Mouse (Mus musculus) heart, adult 10 weeks (tissue): ENCODE results near the gene Cntfr. TPM values are rescaled to one million over a fixed set of nuclear protein-coding genes. Genes with fewer than 3 reads are reported as not detected.

Experiments used
- polyA plus RNA-seq: library from polyadenylated mRNA; stranded (reverse); fragments of 350-450 nt; fragmentation: Illumina TruSeq; extraction: RNeasy Lipid Tissue Mini Kit (QIAGEN cat#74804); gene quantifications from one replicate; pipeline ENCODE4 v1.2.3, GENCODE M21; 2014; ENCODE audit warnings: low read depth, low replicate concordance

Gene Cntfr
- 6.3 TPM for polyA plus RNA-seq

DNA sequence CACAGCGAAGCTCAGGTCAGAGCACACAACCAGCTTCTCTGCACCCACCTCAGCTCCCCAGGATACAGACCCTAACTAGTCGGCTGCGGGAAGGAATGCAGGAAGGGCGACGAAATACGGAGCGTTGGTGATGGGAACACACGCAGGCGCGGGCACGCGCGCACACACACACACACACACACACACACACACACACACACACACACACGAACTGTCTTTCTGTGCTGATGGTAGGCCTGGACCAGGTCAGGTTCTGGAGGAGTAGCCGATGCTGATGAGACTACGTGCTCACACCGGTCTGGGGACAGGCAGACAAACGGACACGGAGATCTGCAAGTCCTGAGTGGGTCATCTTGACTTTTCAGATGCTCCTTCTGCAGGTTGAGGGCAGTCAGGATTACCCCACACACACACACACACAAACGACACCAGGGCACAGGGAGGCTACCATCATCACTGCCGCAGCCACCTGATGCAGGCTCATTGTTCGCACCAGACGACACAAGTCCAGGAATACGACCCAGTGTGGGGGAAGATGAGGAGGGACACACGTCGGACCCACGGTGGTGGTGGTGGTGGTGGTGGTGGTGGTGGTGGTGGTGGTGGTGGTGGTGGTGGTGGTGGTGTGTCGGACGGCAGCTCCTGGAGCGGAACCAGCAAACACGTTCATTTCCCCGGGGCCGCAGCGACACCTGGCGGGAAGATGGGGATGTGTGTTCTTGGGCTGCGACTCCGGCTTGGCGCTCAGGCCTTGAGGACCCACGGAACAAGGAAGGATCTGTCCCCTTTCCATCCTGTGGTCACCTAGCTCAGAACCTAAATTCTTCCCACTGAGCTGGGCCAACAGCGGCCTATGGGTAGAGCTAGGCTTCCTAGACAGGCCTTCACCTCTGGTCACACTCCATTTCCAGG, at the start of gene Cntfr:
TSS of gene Cntfr (minus strand) at position 160 of the 912 bp plus-strand sequence.

DNA sequence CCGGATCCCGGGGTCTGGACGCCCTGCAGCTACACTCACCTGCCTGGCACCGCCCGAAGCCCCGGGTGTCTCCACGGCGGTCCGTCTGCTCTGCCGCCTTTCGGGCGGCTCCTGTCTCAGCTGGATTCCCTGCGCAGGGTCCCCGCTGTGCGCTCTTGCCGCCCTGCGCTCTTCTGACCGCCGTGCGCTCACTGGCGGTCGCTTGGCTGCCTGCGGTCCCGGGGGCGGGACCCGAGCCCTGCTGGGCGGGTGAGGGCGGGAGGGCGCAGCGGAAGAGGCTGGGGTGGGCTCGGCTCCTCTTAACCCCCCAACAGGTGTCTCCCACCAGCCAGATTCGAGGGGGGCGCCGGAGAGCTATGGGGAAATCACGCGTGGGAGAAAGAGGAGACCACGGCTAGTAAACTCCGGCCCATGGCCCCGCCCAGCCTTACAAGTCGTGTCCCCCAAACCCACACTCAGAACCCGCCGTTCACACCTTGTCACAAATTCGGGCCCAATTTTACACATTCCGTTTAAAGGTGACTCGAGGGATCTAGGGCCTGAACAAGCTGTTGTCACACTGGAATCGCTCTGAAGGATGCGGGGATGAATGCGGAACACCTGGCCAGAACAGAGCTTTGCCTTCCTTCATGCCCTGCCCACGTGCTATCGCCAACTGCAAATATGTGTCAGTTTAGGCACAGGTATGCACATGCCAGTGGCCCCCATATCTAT, 34.3 kb upstream of the Cntfr start, which contains the start of gene Arid3c:
TSS of gene Arid3c (minus strand) at position 91 of the 714 bp plus-strand sequence.

DNA sequence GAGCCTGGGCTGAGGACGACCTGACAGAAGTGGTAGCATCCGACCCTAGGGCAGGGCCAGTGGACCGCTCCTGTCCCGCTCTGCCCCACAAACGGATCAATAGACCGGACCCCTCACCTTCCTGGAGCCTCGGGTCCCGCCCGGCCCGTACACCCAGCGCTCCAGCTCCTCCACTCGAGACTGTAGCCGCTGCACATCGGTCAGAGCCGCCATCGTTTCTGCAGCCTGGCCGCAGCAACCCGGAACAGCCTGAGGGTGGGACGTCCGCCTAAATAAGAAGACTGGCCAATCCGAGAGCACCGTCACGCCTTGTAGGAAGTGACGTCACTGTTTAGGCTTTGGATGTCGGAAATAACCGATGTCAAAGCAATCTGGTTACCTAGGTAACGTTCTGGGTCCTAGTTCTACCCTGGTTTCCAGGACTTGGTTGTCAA, 26.0 kb upstream of the Cntfr start, which contains the start of gene Dctn3:
TSS of gene Dctn3 (minus strand) at position 253 of the 434 bp plus-strand sequence.

DNA sequence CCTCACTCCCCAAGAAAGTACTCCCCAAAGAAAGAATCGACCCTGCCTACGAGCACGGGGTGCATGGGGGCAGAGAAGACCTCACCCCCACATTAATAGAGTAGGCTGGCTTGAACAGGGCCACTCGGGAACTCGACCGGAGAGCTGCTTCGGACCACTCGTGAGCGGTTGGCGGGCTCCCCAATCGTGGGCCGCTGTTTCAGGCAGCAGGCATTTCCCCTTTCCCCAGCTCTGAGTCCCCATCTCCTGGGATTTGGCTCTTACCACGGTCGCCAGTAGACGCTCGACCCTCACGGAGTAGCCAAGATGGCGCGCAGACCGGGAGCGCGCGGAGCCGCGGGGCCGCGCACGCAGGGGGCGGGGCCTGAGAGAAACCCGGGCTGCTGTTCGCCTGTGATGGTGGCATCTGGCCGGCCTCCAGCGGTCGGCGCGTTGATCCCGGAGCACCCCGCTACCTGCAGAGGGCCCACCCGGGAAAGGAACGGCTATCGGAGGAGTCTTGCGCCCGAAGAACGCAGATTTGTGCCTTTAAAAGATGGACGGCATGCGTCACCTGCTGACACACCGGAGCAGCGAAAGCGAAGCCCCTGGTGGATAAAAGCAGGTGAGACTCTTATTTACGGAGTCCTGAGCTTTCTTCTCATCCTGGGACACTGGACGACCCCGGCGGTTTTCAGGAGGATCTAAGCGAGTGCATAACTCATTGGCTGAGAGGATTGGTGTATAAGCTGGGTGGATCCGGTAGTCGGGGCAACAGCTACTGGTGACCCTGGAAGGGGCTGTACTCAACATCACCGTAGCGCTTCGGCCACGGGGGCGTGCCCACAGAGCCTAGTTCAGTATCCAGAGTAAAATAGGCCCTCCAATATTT, 16.5 kb upstream of the Cntfr start, which contains the start of gene Rpp25l:
TSS of gene Rpp25l (minus strand) at position 338 of the 871 bp plus-strand sequence.

DNA sequence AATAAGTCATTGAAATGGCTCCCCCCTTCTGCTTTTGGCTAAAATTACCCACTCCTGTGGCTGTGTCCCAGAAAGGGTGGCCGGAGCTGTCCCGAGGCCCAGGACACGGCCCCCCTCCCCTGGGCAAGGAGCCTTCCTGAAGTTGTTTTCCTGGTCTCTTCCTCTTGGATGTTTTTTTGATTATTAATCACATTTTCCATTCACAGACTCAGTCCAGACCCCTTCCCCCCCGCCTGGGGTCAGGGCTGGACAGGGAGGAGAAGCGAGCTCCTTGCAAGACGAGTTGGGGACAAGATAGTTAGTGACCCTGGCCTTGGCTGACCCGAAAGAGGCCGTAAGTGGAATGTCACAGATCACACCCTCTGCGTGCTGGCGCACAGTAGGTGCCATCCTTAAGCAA, 2.9 kb upstream of the Cntfr start, which contains the start of gene Il11ra1:
TSS of gene Il11ra1 (plus strand) at position 207 of the 400 bp plus-strand sequence.

DNA sequence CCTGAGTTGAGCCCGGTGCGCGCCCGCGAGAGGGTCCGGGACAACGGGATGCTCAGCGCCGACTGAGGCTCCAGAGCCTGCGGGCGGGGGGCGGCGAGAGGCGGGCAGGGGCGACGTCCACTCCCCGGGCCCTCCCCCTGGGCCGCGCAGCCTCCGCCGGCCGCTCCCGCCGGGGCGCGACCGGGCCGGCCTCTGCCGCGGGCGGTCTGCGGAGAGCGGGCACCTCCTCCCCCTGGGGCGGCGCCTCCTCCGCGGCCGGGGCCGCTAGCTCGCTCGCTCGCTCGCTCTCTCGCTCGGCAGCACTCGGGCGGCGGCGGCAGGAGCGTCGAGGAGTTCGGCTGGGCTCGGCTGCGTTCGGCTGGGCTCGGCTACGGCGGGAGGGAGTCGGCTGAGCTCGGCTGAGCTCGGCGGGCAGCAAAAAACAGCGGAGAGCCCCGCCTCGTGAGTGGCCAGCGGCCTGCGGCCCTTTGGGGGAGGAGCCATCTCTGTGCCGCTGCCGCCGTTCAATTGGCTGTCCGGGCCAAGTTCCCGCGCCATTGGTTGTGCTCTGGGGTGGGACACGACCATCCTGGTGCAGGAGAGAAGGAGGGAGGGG, 56.9 kb downstream of the Cntfr start, which contains the start of gene Enho:
TSS of gene Enho (minus strand) at position 412 of the 595 bp plus-strand sequence.

Other genes starting within 250 kb of the Cntfr start
- 0.08 TPM for gene Kif24, start 232.2 kb downstream of the Cntfr start, polyA plus RNA-seq
- 39.1 TPM for gene Nudt2, start 231.9 kb downstream of the Cntfr start, polyA plus RNA-seq
- gene AI464131, start 194.0 kb downstream of the Cntfr start, polyA plus RNA-seq = 7.1 TPM
- gene 1110017D15Rik, start 179.8 kb downstream of the Cntfr start, polyA plus RNA-seq = not detected
- gene Fam219a, start 127.6 kb downstream of the Cntfr start, polyA plus RNA-seq = 15.1 TPM
- gene Dnaic1, start 127.3 kb downstream of the Cntfr start, polyA plus RNA-seq = 2.3 TPM
- gene Enho, start 56.8 kb downstream of the Cntfr start, polyA plus RNA-seq = 10.1 TPM
- gene Il11ra1, start 2.9 kb upstream of the Cntfr start, polyA plus RNA-seq = 114 TPM
- gene Rpp25l, start 16.4 kb upstream of the Cntfr start, polyA plus RNA-seq = 27.5 TPM
- 70.5 TPM for gene Dctn3, start 26.1 kb upstream of the Cntfr start, polyA plus RNA-seq
- gene Arid3c, start 34.1 kb upstream of the Cntfr start, polyA plus RNA-seq = not detected
- gene Galt, start 58.1 kb upstream of the Cntfr start, polyA plus RNA-seq = 65.1 TPM
- gene Sigmar1, start 59.1 kb upstream of the Cntfr start, polyA plus RNA-seq = 24.3 TPM
- 25.4 TPM for gene Ccl27a, start 77.2 kb upstream of the Cntfr start, polyA plus RNA-seq
- gene Gm21541, start 206.5 kb upstream of the Cntfr start, polyA plus RNA-seq = not detected
- gene Gm20878, start 244.5 kb upstream of the Cntfr start, polyA plus RNA-seq = not detected